Mouse (Mus musculus): ENCODE data around the gene Ftcd. TPM values are rescaled to one million over a fixed set of nuclear protein-coding genes. Genes with fewer than 3 reads are reported as not detected.

The Ftcd gene
- polyA plus RNA-seq, 1 experiment from 2014 or later: not detected

DNA sequence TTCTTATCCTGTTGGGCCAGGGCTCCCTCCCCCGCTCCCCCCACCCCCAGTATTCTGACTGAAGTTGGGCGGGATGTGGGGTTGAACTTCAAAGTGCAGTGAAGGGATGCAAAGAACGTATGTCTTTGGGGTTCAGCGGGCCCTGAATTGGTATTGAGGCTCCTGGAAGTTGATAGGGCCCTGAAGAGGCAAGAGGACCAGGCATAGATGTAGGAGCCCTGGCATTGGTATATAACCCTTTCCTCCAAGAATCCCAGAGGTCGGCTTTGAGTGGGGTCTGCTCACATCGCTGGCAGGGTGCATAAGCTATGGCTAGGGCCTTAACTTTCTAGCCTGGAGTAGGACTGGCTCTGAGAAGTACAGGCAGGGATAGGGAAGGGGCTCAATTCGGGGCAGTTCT, 48.3 kb downstream of the Ftcd start:
- ATAC-seq (ENCODE audit: low FRiP score): no peak
- Histone ChIP-seq H3K4me1 (replicated peaks; ENCODE audit: control insufficient read depth, insufficient read depth, low read length) (0 out of 2 replicates have a peak, but pooled peaks cover 2% of the 10 kb centered on the region), H3K4me2 (replicated peaks; ENCODE audit: low read depth, low read length) (peak overlapping the region; percentile 63; the same call in 1 of the 2 replicates), H3K4me3 (ENCODE audit: low read depth, low read length) (peak overlapping the region; percentile 34), H3K27ac (ENCODE audit: low read depth, low read length) (no peak overlapping the region), H3K36me3 (ENCODE audit: control insufficient read depth, insufficient read depth, low read length) (no peaks in the 10 kb centered on the region), H3K27me3 (ENCODE audit: control insufficient read depth, insufficient read depth, low read length) (no peaks in the 10 kb centered on the region; the same call in 1 of the 2 replicates), H3K9ac (ENCODE audit: low read depth, low read length) (peak overlapping the region; percentile 42; the same call in 1 of the 2 replicates), H3K9me3 (ENCODE audit: control insufficient read depth, low read length) (no peaks in the 10 kb centered on the region)
- peak; percentile 18 for DNase-seq (ENCODE audit: low spot score)
- 14% methylated on average over 7 of the region's 7 CpGs for WGBS

DNA sequence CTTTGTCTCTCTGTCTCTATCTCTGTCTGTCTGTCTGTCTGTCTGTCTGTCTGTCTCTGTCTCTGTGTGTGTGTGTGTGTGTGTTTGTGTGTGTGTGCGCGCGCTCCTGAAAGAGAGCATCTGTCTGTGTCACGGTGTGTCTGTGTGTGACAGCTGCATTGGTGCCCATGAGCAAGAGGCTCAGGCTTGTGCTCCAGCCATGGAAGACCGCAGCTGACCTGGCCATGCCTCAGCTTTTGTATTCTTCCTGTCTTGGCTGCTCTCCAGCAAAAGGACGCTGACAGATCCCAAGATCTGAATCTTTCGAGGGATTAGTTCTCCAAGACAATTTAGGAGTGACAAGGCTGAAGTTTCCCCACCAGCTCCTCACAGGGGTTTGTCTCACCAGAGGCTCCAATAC, 49.5 kb downstream of the Ftcd start:
- DNase-seq (ENCODE audit: low spot score) (no peak), ATAC-seq (ENCODE audit: low FRiP score) (no peak)
- 81% methylated on average over 7 of the region's 7 CpGs for WGBS
- no peak overlapping the region for H3K4me3 ChIP-seq (ENCODE audit: low read depth, low read length)
- H3K36me3 ChIP-seq (ENCODE audit: control insufficient read depth, insufficient read depth, low read length): no peaks in the 10 kb centered on the region
- 0 out of 2 replicates have a peak, but pooled peaks cover 2% of the 10 kb centered on the region for H3K4me1 ChIP-seq (replicated peaks; ENCODE audit: control insufficient read depth, insufficient read depth, low read length)
- no peak overlapping the region for H3K4me2 ChIP-seq (replicated peaks; ENCODE audit: low read depth, low read length)
- H3K9ac ChIP-seq (ENCODE audit: low read depth, low read length): no peak overlapping the region
- H3K9me3 ChIP-seq (ENCODE audit: control insufficient read depth, low read length): no peaks in the 10 kb centered on the region
- H3K27me3 ChIP-seq (ENCODE audit: control insufficient read depth, insufficient read depth, low read length): no peaks in the 10 kb centered on the region; the same call in 1 of the 2 replicates
- H3K27ac ChIP-seq (ENCODE audit: low read depth, low read length): no peak overlapping the region

DNA sequence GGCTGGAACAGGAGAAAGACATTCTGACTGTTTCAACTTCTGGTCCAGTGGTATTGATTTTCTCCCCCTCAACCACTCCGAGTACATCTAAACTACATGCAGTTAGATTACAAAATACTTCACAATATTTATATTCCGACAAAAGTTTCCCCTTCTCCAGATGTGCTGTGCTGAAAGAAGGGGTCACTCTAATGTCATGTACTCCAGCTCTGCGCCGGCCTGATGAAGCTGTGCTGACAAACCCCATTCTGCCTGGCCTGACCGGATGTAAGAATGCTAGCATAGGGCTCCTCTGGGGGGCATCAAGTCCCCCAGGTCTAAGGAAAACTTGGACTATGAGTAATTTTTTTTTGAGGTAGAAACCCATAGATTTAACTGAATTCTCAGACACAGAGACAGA, 52.3 kb downstream of the Ftcd start:
- no peaks in the 10 kb centered on the region for H3K36me3 ChIP-seq (ENCODE audit: control insufficient read depth, insufficient read depth, low read length)
- H3K27me3 ChIP-seq (ENCODE audit: control insufficient read depth, insufficient read depth, low read length): no peaks in the 10 kb centered on the region; the same call in 1 of the 2 replicates
- H3K27ac ChIP-seq (ENCODE audit: low read depth, low read length): no peak overlapping the region
- no peak overlapping the region for H3K9ac ChIP-seq (ENCODE audit: low read depth, low read length)
- 0 out of 2 replicates have a peak, but pooled peaks cover 2% of the 10 kb centered on the region for H3K4me1 ChIP-seq (replicated peaks; ENCODE audit: control insufficient read depth, insufficient read depth, low read length)
- no peak for DNase-seq (ENCODE audit: low spot score)
- H3K4me2 ChIP-seq (replicated peaks; ENCODE audit: low read depth, low read length): no peak overlapping the region
- H3K4me3 ChIP-seq (ENCODE audit: low read depth, low read length): no peak overlapping the region
- no peaks in the 10 kb centered on the region for H3K9me3 ChIP-seq (ENCODE audit: control insufficient read depth, low read length)
- 86% methylated on average over 5 of the region's 5 CpGs for WGBS
- no peak for ATAC-seq (ENCODE audit: low FRiP score)

DNA sequence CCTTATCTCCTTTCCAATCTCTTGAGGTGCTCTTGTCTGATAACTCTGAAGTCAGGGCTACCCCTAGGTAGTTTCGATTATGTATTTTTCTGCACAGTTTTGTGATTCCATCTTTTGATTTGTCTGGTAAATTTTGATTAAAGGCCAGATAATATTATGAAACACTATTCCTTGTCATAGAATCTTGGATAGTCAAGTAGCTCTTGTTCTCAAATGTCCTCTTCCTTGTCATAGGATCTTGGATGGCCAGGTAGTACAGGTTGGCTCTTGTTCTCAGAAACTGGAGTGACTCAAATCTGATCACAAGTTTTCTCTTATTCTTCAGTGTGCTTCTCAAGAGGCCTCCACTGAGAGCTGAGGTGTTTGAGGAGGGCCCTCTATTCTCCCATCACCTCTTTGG, 55.2 kb downstream of the Ftcd start:
- Histone ChIP-seq H3K27ac (ENCODE audit: low read depth, low read length) (no peak overlapping the region), H3K4me3 (ENCODE audit: low read depth, low read length) (no peak overlapping the region), H3K9me3 (ENCODE audit: control insufficient read depth, low read length) (no peaks in the 10 kb centered on the region), H3K36me3 (ENCODE audit: control insufficient read depth, insufficient read depth, low read length) (no peaks in the 10 kb centered on the region), H3K4me1 (replicated peaks; ENCODE audit: control insufficient read depth, insufficient read depth, low read length) (no peaks in the 10 kb centered on the region), H3K4me2 (replicated peaks; ENCODE audit: low read depth, low read length) (no peak overlapping the region), H3K9ac (ENCODE audit: low read depth, low read length) (no peak overlapping the region), H3K27me3 (ENCODE audit: control insufficient read depth, insufficient read depth, low read length) (no peaks in the 10 kb centered on the region)
- ATAC-seq (ENCODE audit: low FRiP score): no peak
- no peak for DNase-seq (ENCODE audit: low spot score)
- WGBS: 95% methylated on average over 1 of the region's 1 CpGs

DNA sequence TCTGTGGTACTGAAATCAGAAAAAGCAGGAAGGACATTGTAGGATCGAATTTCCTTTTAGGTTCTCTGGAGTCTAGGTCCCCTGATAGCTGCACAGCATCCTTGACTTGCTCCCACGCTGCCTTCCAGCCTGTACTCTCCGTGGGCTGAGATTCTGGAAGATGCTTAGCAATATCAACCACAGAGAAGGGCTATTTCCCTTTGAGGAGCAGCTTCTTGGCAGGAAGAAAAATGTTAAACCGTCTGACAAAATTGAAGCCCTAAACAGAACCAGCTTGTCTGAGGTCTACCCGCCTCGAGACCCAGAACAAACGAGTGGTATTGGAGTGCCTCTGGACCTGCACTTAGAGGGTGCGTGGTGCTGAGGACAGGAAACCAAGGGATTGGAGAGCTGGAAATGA, 57.2 kb downstream of the Ftcd start:
- no peak for DNase-seq (ENCODE audit: low spot score)
- Histone ChIP-seq H3K9ac (ENCODE audit: low read depth, low read length) (no peak overlapping the region), H3K4me1 (replicated peaks; ENCODE audit: control insufficient read depth, insufficient read depth, low read length) (no peaks in the 10 kb centered on the region), H3K4me2 (replicated peaks; ENCODE audit: low read depth, low read length) (no peak overlapping the region), H3K36me3 (ENCODE audit: control insufficient read depth, insufficient read depth, low read length) (no peaks in the 10 kb centered on the region), H3K9me3 (ENCODE audit: control insufficient read depth, low read length) (no peaks in the 10 kb centered on the region), H3K4me3 (ENCODE audit: low read depth, low read length) (no peak overlapping the region), H3K27ac (ENCODE audit: low read depth, low read length) (no peak overlapping the region), H3K27me3 (ENCODE audit: control insufficient read depth, insufficient read depth, low read length) (no peaks in the 10 kb centered on the region)
- WGBS: 74% methylated on average over 8 of the region's 8 CpGs
- no peak for ATAC-seq (ENCODE audit: low FRiP score)

DNA sequence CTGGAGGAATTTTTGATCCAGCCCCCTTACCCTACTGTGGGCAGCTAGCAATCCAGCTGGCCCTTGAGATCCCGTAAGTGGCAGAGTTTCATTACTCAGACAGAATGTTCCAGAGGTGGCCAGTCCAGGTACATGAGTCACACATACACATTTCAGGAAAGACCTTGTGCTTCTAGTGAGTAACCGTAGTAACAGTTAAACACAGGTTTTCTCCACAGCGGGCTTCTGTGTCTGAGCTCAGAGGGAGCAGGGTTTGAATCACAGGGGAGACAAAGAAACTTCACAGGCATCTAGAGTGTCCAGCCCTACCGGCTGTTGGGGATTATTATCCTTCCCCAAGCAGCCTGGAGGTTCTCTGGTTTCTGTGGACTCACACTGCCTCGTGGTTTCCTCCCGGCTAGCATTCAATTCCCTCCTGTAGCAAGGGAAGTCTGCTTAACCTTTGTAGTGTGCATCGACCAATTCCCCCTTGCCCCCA, 58.7 kb downstream of the Ftcd start:
- no peak overlapping the region for H3K4me3 ChIP-seq (ENCODE audit: low read depth, low read length)
- no peaks in the 10 kb centered on the region for H3K27me3 ChIP-seq (ENCODE audit: control insufficient read depth, insufficient read depth, low read length)
- no peaks in the 10 kb centered on the region for H3K4me1 ChIP-seq (replicated peaks; ENCODE audit: control insufficient read depth, insufficient read depth, low read length)
- no peak for DNase-seq (ENCODE audit: low spot score)
- H3K27ac ChIP-seq (ENCODE audit: low read depth, low read length): no peak overlapping the region
- ATAC-seq (ENCODE audit: low FRiP score): no peak
- H3K9ac ChIP-seq (ENCODE audit: low read depth, low read length): no peak overlapping the region
- 62% methylated on average over 7 of the region's 7 CpGs for WGBS
- H3K4me2 ChIP-seq (replicated peaks; ENCODE audit: low read depth, low read length): no peak overlapping the region
- no peaks in the 10 kb centered on the region for H3K9me3 ChIP-seq (ENCODE audit: control insufficient read depth, low read length)
- H3K36me3 ChIP-seq (ENCODE audit: control insufficient read depth, insufficient read depth, low read length): no peaks in the 10 kb centered on the region

DNA sequence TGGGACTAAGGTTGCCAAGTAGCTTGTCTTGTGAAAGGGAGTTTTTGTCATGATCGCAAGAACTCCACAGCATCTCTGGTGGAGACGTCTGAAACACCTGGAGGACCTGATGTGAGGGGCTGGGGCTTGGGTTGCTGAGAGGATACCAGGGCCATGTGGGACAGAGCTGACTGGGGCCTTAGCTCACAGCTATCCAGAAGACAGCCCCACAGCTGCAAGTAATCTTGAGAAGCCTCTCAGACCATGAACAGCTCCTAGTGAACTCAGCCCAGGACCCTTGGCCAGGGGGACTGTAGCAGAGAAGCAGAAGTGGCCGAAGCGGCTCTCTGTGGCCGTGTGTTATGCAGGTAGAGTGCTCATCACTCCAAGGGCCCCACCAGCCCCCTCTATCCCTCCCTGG, 59.1 kb downstream of the Ftcd start:
- Histone ChIP-seq H3K36me3 (ENCODE audit: control insufficient read depth, insufficient read depth, low read length) (no peaks in the 10 kb centered on the region), H3K4me1 (replicated peaks; ENCODE audit: control insufficient read depth, insufficient read depth, low read length) (no peaks in the 10 kb centered on the region), H3K9me3 (ENCODE audit: control insufficient read depth, low read length) (no peaks in the 10 kb centered on the region), H3K4me2 (replicated peaks; ENCODE audit: low read depth, low read length) (no peak overlapping the region), H3K9ac (ENCODE audit: low read depth, low read length) (no peak overlapping the region), H3K4me3 (ENCODE audit: low read depth, low read length) (no peak overlapping the region), H3K27me3 (ENCODE audit: control insufficient read depth, insufficient read depth, low read length) (no peaks in the 10 kb centered on the region), H3K27ac (ENCODE audit: low read depth, low read length) (no peak overlapping the region)
- WGBS: 75% methylated on average over 5 of the region's 5 CpGs
- no peak for ATAC-seq (ENCODE audit: low FRiP score)
- DNase-seq (ENCODE audit: low spot score): no peak

DNA sequence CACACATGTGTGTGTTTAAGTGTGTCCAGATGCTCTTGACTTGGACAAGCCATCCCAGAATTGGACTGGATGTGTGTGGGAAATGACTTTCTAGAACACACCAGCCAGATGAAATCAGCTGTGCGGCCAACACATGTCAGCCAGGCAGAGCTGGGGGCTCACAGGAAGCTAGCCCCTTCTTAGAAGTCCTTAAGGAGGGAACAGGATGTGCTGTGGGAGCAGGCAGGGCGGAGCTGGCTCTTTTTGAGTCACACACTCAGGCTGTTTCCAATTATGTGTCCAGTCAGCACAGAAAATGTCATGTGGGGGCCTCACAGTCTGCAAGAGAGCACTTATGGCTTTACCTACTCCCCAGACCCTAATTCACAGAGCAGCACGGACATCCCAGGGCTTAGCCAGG, 60.6 kb downstream of the Ftcd start:
- no peaks in the 10 kb centered on the region for H3K36me3 ChIP-seq (ENCODE audit: control insufficient read depth, insufficient read depth, low read length)
- no peaks in the 10 kb centered on the region for H3K27me3 ChIP-seq (ENCODE audit: control insufficient read depth, insufficient read depth, low read length)
- no peak overlapping the region for H3K9ac ChIP-seq (ENCODE audit: low read depth, low read length)
- H3K4me1 ChIP-seq (replicated peaks; ENCODE audit: control insufficient read depth, insufficient read depth, low read length): no peaks in the 10 kb centered on the region
- no peak overlapping the region for H3K27ac ChIP-seq (ENCODE audit: low read depth, low read length)
- 63% methylated on average over 3 of the region's 3 CpGs for WGBS
- ATAC-seq (ENCODE audit: low FRiP score) (no peak), DNase-seq (ENCODE audit: low spot score) (no peak)
- H3K4me2 ChIP-seq (replicated peaks; ENCODE audit: low read depth, low read length): no peak overlapping the region
- no peaks in the 10 kb centered on the region for H3K9me3 ChIP-seq (ENCODE audit: control insufficient read depth, low read length)
- H3K4me3 ChIP-seq (ENCODE audit: low read depth, low read length): no peak overlapping the region

DNA sequence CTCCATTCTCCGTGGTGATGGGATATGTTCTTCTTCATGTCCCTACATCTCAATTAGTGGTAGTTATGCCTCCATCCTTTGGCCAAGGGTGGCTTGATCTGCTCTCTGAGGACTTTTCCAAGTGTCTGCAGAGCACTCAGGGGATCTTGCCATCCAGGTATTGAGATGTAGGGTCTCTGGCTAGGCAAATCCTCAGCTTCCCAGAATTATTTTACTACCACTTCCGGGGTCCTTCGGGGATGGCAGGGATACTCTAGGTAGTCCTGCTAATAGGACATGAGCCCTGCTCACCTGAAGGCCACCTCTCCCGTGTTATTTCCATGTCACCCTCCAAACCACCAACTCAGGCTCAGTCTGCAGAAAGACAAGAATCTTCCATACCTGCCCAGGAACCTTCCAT, 61.2 kb downstream of the Ftcd start:
- no peak for DNase-seq (ENCODE audit: low spot score)
- ATAC-seq (ENCODE audit: low FRiP score): no peak
- 81% methylated on average over 4 of the region's 4 CpGs for WGBS
- H3K4me2 ChIP-seq (replicated peaks; ENCODE audit: low read depth, low read length): no peak overlapping the region
- no peaks in the 10 kb centered on the region for H3K36me3 ChIP-seq (ENCODE audit: control insufficient read depth, insufficient read depth, low read length)
- H3K4me1 ChIP-seq (replicated peaks; ENCODE audit: control insufficient read depth, insufficient read depth, low read length): no peaks in the 10 kb centered on the region
- H3K27ac ChIP-seq (ENCODE audit: low read depth, low read length): no peak overlapping the region
- no peaks in the 10 kb centered on the region for H3K27me3 ChIP-seq (ENCODE audit: control insufficient read depth, insufficient read depth, low read length)
- H3K9ac ChIP-seq (ENCODE audit: low read depth, low read length): no peak overlapping the region
- H3K4me3 ChIP-seq (ENCODE audit: low read depth, low read length): no peak overlapping the region
- no peaks in the 10 kb centered on the region for H3K9me3 ChIP-seq (ENCODE audit: control insufficient read depth, low read length)
